Mouse (Mus musculus): ENCODE data around the gene Pate4. TPM values are rescaled to one million over a fixed set of nuclear protein-coding genes. Genes with fewer than 3 reads are reported as not detected.
"Not testable (repeated sequence)": the region's sequence is repeated elsewhere in the genome, so short reads cannot be mapped to it uniquely, and the experiment has no call there.

Gene Pate4
- polyA plus RNA-seq (2014; fragmentation: Nextera tagmentation; extraction: Ambion mirVana): not detected in 2 replicates

DNA sequence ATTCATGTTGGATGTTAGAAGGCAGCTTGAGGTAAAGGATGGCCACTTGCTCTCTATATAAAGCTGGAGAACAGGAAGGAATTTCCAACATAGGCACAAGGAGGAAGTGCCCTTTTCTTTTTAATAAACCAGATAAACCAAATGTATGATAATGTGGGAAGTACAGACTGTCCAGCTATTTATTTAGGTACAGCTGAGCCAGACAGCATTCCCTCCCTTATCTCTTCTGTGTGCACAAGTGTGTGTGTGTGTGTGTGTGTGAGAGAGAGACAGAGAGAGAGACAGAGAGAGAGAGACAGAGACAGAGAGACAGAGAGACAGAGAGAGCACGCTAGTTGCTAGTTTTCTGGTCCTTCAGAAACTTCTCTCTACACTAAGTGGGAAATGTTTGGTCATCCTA is at the start of gene Pate4:
Gene Pate4, minus strand, starts transcription at position 101 of the 400 bp plus-strand sequence.
- H3K9me3 ChIP-seq (ENCODE audit: control insufficient read depth, low read length): no peaks in the 10 kb centered on the region
- DNase-seq (ENCODE audit: low spot score): no peak
- H3K4me1 ChIP-seq (replicated peaks; ENCODE audit: control insufficient read depth, insufficient read depth, low read length): no peaks in the 10 kb centered on the region
- H3K36me3 ChIP-seq (ENCODE audit: control insufficient read depth, insufficient read depth, low read length): no peaks in the 10 kb centered on the region
- H3K4me2 ChIP-seq (ENCODE audit: low read length): no peak within 1 kb of the TSS
- ATAC-seq (replicated peaks; ENCODE audit: low FRiP score, low TSS enrichment, low read depth): no peak
- H3K27me3 ChIP-seq (replicated peaks; ENCODE audit: control insufficient read depth, insufficient read depth, low read length): no peaks in the 10 kb centered on the region
- 77% methylated on average over 1 of the region's 1 CpGs for WGBS
- H3K4me3 ChIP-seq (ENCODE audit: low read depth, low read length): no peak within 1 kb of the TSS
- H3K9ac ChIP-seq (ENCODE audit: low read length): no peak within 1 kb of the TSS
- no peak within 1 kb of the TSS for H3K27ac ChIP-seq (ENCODE audit: low read depth)

DNA sequence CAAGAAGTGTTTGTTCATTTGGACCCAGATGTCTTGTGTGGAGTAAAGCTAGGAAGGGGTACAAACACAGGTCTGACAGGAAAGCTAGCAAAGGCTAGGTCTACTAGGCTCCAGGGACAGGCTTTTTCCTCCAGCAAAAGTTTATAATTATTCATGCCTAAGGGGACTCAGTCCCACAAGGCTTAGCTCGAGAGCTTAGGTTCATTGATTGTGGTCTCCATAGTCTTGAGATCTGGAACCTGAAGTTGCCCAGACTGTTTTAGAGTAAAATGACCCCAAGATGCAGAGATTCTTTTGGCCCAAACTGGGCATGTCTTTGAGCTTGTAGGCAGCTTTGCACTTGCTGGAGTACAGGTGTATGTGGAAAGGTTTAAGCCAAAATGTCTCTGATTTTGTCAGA is 36.4 kb upstream of the Pate4 start, which contains the start of gene Pate3:
Gene Pate3, minus strand, starts transcription at position 101 of the 400 bp plus-strand sequence.
- 83% methylated on average over 1 of the region's 1 CpGs for WGBS
- ATAC-seq (replicated peaks; ENCODE audit: low FRiP score, low TSS enrichment, low read depth): no peak
- Histone ChIP-seq H3K27ac (ENCODE audit: low read depth) (no peak within 1 kb of the TSS), H3K36me3 (ENCODE audit: control insufficient read depth, insufficient read depth, low read length) (no peaks in the 10 kb centered on the region), H3K4me1 (replicated peaks; ENCODE audit: control insufficient read depth, insufficient read depth, low read length) (no peaks in the 10 kb centered on the region), H3K27me3 (replicated peaks; ENCODE audit: control insufficient read depth, insufficient read depth, low read length) (no peaks in the 10 kb centered on the region), H3K9ac (ENCODE audit: low read length) (no peak within 1 kb of the TSS), H3K4me3 (ENCODE audit: low read depth, low read length) (no peak within 1 kb of the TSS), H3K9me3 (ENCODE audit: control insufficient read depth, low read length) (no peaks in the 10 kb centered on the region), H3K4me2 (ENCODE audit: low read length) (no peak within 1 kb of the TSS)
- DNase-seq (ENCODE audit: low spot score): no peak

DNA sequence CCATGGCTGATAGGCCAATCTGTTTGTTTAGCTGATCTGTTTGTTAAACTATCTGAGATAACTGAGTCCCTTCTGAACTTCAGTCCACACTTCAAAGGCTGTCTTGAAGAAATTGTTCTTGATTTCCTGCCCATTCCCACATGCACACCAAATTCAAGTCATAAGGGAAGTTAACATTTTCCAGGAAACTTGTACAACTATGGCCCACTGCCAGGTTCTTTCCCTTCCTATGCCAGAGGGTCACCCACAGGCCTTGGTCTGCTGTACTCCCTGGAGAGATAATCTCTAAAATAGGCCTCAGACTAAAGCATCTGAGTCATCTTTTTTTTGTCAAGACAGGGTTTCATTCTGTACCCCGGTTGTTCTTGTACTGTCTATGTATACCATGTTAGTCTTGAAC is 21.2 kb upstream of the Pate4 start:
- Histone ChIP-seq H3K4me2 (ENCODE audit: low read length) (no peak overlapping the region), H3K9me3 (ENCODE audit: control insufficient read depth, low read length) (no peaks in the 10 kb centered on the region), H3K4me1 (replicated peaks; ENCODE audit: control insufficient read depth, insufficient read depth, low read length) (no peaks in the 10 kb centered on the region), H3K27ac (ENCODE audit: low read depth) (no peak overlapping the region), H3K27me3 (replicated peaks; ENCODE audit: control insufficient read depth, insufficient read depth, low read length) (no peaks in the 10 kb centered on the region), H3K4me3 (ENCODE audit: low read depth, low read length) (no peak overlapping the region), H3K36me3 (ENCODE audit: control insufficient read depth, insufficient read depth, low read length) (no peaks in the 10 kb centered on the region), H3K9ac (ENCODE audit: low read length) (no peak overlapping the region)
- DNase-seq (ENCODE audit: low spot score): no peak
- no peak for ATAC-seq (replicated peaks; ENCODE audit: low FRiP score, low TSS enrichment, low read depth)
- whole genome bisulfite sequencing: 88% methylated on average over 1 of the region's 1 CpGs

DNA sequence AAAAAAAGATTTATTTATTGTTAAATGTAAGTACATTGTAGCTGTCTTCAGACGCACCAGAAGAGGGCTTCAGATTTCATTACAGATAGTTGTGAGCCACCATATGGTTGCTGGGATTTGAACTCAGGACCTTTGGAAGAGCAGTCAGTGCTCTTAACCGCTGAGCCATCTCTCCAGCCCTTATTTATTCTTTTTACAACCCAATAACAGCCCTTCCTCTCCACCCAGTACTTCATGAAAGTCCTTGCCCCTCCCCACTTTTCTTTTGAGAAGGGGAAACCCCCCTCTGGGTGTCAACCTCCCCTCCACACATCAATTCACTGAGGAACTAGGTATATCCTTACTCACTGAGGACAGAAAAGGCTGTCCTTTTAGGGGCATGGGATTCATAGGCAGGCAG is 5.0 kb upstream of the Pate4 start:
- not testable (repeated sequence) for H3K4me3 ChIP-seq (ENCODE audit: low read depth, low read length); ATAC-seq (replicated peaks; ENCODE audit: low FRiP score, low TSS enrichment, low read depth); H3K27ac ChIP-seq (ENCODE audit: low read depth); H3K9ac ChIP-seq (ENCODE audit: low read length); H3K27me3 ChIP-seq (replicated peaks; ENCODE audit: control insufficient read depth, insufficient read depth, low read length); H3K4me2 ChIP-seq (ENCODE audit: low read length); H3K4me1 ChIP-seq (replicated peaks; ENCODE audit: control insufficient read depth, insufficient read depth, low read length); H3K9me3 ChIP-seq (ENCODE audit: control insufficient read depth, low read length); H3K36me3 ChIP-seq (ENCODE audit: control insufficient read depth, insufficient read depth, low read length); DNase-seq (ENCODE audit: low spot score)
- WGBS: 64% methylated on average over 2 of the region's 2 CpGs

DNA sequence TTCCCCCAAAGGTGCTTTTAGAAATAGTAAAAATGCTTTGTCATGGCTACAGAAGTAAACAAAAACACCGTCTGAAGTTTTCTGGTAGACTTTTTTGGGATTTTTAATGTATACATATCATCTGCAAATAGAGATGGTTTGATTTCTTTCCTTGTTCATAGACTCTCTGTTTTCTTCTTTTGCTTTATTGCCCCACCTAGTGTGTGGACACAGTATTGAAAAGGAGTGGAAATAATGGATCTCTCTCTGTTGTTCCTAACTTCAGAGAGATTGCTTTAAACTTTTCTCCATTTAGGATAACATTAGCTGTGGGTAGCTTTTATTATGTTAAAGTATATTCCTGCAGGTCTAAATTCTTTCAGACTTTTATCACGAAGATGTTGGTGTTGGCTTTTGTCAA is 2.3 kb upstream of the Pate4 start:
- no peak for DNase-seq (ENCODE audit: low spot score)
- WGBS: 23% methylated on average over 2 of the region's 2 CpGs
- no peaks in the 10 kb centered on the region for H3K27me3 ChIP-seq (replicated peaks; ENCODE audit: control insufficient read depth, insufficient read depth, low read length)
- H3K4me1 ChIP-seq (replicated peaks; ENCODE audit: control insufficient read depth, insufficient read depth, low read length): no peaks in the 10 kb centered on the region
- H3K27ac ChIP-seq (ENCODE audit: low read depth): no peak overlapping the region
- no peak overlapping the region for H3K4me3 ChIP-seq (ENCODE audit: low read depth, low read length)
- no peak for ATAC-seq (replicated peaks; ENCODE audit: low FRiP score, low TSS enrichment, low read depth)
- H3K4me2 ChIP-seq (ENCODE audit: low read length): no peak overlapping the region
- no peak overlapping the region for H3K9ac ChIP-seq (ENCODE audit: low read length)
- no peaks in the 10 kb centered on the region for H3K9me3 ChIP-seq (ENCODE audit: control insufficient read depth, low read length)
- H3K36me3 ChIP-seq (ENCODE audit: control insufficient read depth, insufficient read depth, low read length): no peaks in the 10 kb centered on the region

DNA sequence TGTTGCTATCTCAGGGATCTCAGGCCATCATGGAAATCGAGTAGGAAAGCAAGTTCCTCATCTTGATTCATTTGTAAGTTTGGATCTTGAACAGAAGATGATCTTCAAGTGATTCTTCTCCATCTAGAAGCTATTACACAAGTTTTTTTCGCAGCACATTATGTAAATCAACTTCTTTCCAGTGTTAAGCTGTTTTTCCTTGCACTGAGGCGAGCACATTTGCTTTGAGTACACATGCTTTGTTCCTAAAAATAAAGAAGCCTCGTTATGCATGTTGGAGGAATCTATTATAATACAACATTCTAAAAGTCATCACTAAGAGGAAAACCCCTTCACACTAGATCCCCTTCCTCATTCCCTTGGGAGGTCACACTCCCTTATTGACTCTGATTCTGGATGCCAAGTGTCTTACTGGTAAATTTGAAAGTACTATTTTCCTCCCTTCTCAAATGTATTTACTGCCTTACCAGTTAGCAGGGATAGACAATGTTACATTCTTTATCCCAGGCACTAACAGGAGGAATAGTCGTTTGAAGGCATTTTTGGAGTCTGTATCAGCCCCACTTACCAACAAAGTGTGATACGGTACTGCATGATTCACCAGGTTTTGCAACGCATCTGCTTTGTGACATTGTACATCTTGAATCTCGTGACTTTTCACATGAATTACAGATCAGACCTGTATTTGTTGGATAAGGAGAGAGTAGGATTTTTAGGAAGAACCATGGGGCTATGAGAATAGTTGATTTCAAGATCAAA is 3.9 kb downstream of the Pate4 start:
- no peak overlapping the region for H3K4me2 ChIP-seq (ENCODE audit: low read length)
- no peak overlapping the region for H3K4me3 ChIP-seq (ENCODE audit: low read depth, low read length)
- no peaks in the 10 kb centered on the region for H3K9me3 ChIP-seq (ENCODE audit: control insufficient read depth, low read length)
- ATAC-seq (replicated peaks; ENCODE audit: low FRiP score, low TSS enrichment, low read depth): no peak
- no peak overlapping the region for H3K27ac ChIP-seq (ENCODE audit: low read depth)
- WGBS: 65% methylated on average over 8 of the region's 8 CpGs
- no peaks in the 10 kb centered on the region for H3K27me3 ChIP-seq (replicated peaks; ENCODE audit: control insufficient read depth, insufficient read depth, low read length)
- H3K9ac ChIP-seq (ENCODE audit: low read length): no peak overlapping the region
- H3K4me1 ChIP-seq (replicated peaks; ENCODE audit: control insufficient read depth, insufficient read depth, low read length): no peaks in the 10 kb centered on the region
- no peaks in the 10 kb centered on the region for H3K36me3 ChIP-seq (ENCODE audit: control insufficient read depth, insufficient read depth, low read length)
- DNase-seq (ENCODE audit: low spot score): no peak

DNA sequence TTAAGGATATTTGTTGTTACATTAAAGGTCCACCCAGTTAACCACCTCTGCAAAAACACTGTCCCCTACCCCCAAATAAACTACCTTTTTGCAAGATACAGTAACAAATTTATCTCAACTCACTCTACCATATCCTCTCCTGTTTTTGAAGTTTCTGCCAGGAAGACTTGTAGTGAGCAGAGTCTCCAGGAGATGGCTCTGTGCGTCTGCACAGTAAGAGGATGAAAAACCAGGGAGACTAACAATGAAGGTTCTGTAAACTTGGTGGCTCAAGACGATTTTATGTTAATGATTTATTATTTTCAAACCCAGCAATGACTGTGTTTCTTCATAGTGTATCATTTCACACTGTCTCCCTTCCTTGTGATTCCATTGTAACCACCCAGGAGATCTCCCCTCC is 18.8 kb downstream of the Pate4 start:
- 11% methylated on average over 2 of the region's 2 CpGs for WGBS

DNA sequence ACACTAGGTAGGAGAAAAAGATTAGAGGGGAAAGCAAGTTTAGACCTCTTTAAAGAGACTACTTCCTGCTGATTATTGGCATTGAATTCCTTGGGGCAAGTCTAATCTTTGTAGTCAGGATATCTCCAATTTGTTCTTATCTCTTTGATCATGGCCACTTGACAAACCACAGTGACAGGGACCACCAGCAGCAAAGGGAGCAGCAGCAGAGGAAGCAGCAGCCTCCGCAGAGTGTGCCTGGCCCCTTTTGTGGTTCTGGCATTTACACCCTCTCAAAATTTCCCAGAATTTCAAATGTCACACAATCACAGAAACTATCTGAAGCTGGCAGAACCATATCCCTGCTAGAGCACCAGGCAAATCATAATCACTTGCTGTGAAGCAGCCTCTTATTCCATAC is 24.1 kb downstream of the Pate4 start:
- no peak for ATAC-seq (replicated peaks; ENCODE audit: low FRiP score, low TSS enrichment, low read depth)
- no peaks in the 10 kb centered on the region for H3K4me1 ChIP-seq (replicated peaks; ENCODE audit: control insufficient read depth, insufficient read depth, low read length)
- 39% methylated on average over 1 of the region's 1 CpGs for WGBS

More for the DNA sequence above, 18.8 kb downstream of the Pate4 start:
- no peaks in the 10 kb centered on the region for H3K9me3 ChIP-seq (ENCODE audit: control insufficient read depth, low read length)
- no peak overlapping the region for H3K9ac ChIP-seq (ENCODE audit: low read length)
- no peak overlapping the region for H3K4me2 ChIP-seq (ENCODE audit: low read length)
- H3K4me3 ChIP-seq (ENCODE audit: low read depth, low read length): no peak overlapping the region
- no peak overlapping the region for H3K27ac ChIP-seq (ENCODE audit: low read depth)
- ATAC-seq (replicated peaks; ENCODE audit: low FRiP score, low TSS enrichment, low read depth): no peak
- no peak for DNase-seq (ENCODE audit: low spot score)
- H3K4me1 ChIP-seq (replicated peaks; ENCODE audit: control insufficient read depth, insufficient read depth, low read length): no peaks in the 10 kb centered on the region
- H3K27me3 ChIP-seq (replicated peaks; ENCODE audit: control insufficient read depth, insufficient read depth, low read length): no peaks in the 10 kb centered on the region
- H3K36me3 ChIP-seq (ENCODE audit: control insufficient read depth, insufficient read depth, low read length): no peaks in the 10 kb centered on the region

DNA sequence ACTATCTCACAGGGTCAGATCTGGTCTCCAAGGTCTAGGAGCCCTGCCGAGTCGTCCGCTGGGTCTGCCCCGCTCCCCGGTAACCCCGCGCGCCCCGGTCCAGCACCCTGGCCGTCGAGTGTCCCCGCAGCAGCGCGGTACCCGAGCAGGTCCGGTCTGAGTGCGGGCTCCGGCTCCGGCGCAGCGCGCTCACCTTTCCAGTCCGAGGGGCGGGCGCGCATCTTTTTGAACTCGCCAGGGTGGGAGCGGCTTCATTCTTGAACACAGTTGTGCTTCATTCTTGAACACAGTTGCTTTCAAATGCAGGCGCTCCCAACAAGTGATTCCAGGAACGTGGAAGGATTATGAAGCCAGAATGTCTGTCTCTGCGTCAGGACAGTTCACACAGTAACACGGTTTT is 37.3 kb downstream of the Pate4 start:
- peak; percentile 53 for DNase-seq (ENCODE audit: low spot score)

More for the DNA sequence above, 24.1 kb downstream of the Pate4 start:
- Histone ChIP-seq H3K27ac (ENCODE audit: low read depth) (no peak overlapping the region), H3K4me2 (ENCODE audit: low read length) (no peak overlapping the region), H3K9me3 (ENCODE audit: control insufficient read depth, low read length) (no peaks in the 10 kb centered on the region), H3K27me3 (replicated peaks; ENCODE audit: control insufficient read depth, insufficient read depth, low read length) (no peaks in the 10 kb centered on the region), H3K36me3 (ENCODE audit: control insufficient read depth, insufficient read depth, low read length) (no peaks in the 10 kb centered on the region), H3K4me3 (ENCODE audit: low read depth, low read length) (no peak overlapping the region), H3K9ac (ENCODE audit: low read length) (no peak overlapping the region)
- no peak for DNase-seq (ENCODE audit: low spot score)

More for the DNA sequence above, 37.3 kb downstream of the Pate4 start:
- no peaks in the 10 kb centered on the region for H3K4me1 ChIP-seq (replicated peaks; ENCODE audit: control insufficient read depth, insufficient read depth, low read length)
- WGBS: 3% methylated on average over 32 of the region's 32 CpGs
- H3K4me3 ChIP-seq (ENCODE audit: low read depth, low read length): peak overlapping the region; percentile 21
- ATAC-seq (replicated peaks; ENCODE audit: low FRiP score, low TSS enrichment, low read depth): no peak
- no peaks in the 10 kb centered on the region for H3K9me3 ChIP-seq (ENCODE audit: control insufficient read depth, low read length)
- H3K27me3 ChIP-seq (replicated peaks; ENCODE audit: control insufficient read depth, insufficient read depth, low read length): peaks cover 13% of the 10 kb centered on the region; the same call in 1 of the 2 replicates
- no peaks in the 10 kb centered on the region for H3K36me3 ChIP-seq (ENCODE audit: control insufficient read depth, insufficient read depth, low read length)
- H3K27ac ChIP-seq (ENCODE audit: low read depth): no peak overlapping the region
- peak overlapping the region; percentile 45 for H3K4me2 ChIP-seq (ENCODE audit: low read length)
- no peak overlapping the region for H3K9ac ChIP-seq (ENCODE audit: low read length)

Measured in intestine, embryonic 14.5 days (tissue).